Mouse (Mus musculus) cerebellum, adult 2 months (tissue): ENCODE measurements around the gene Dcun1d4. TPM values are rescaled to one million over a fixed set of nuclear protein-coding genes. Genes with fewer than 3 reads are reported as not detected.

ENCODE experiments used
- DNase-seq, 2 experiments: peaks; one replicate each; pipeline ENCODE4 v3.0.0; 2021
- H3K27ac ChIP-seq: fragments of 200-500 bp; 2 replicates; pipeline ENCODE4 v1.5.1; 2012; ENCODE audit warnings: low read length, control low read depth, inconsistent platforms; ENCODE audit not compliant: insufficient read depth
- H3K27me3 ChIP-seq: fragments of 200-500 bp; 2 replicates; pipeline ENCODE4 v1.6.1; 2012; ENCODE audit warnings: inconsistent platforms, mild to moderate bottlenecking, low read length, moderate library complexity; ENCODE audit not compliant: control insufficient read depth, insufficient read depth
- H3K4me1 ChIP-seq: fragments of 200-500 bp; 2 replicates; pipeline ENCODE4 v1.6.1; 2011; ENCODE audit warnings: low read length; ENCODE audit not compliant: control insufficient read depth, insufficient read depth
- H3K4me3 ChIP-seq: fragments of 200-500 bp; replicated peaks from 2 replicates; pipeline ENCODE3; 2011; ENCODE audit warnings: mild to moderate bottlenecking, low read depth, low read length, control low read depth; ENCODE audit not compliant: insufficient read depth
- CTCF ChIP-seq: fragments of 200-500 bp; IDR thresholded peaks from 2 replicates; pipeline ENCODE4 v1.5.1; 2011; ENCODE audit warnings: low read depth, mild to moderate bottlenecking, control low read depth, low read length, moderate library complexity, borderline replicate concordance; ENCODE audit not compliant: insufficient read depth
- POLR2A ChIP-seq: fragments of 200-500 bp; IDR thresholded peaks from 2 replicates; pipeline ENCODE4 v1.6.1; 2011; ENCODE audit warnings: low read length, control low read depth, borderline replicate concordance; ENCODE audit not compliant: insufficient read depth
- WGBS: fragments of 180-500 bp; shearing (Covaris S2); methylation state at CpG from one replicate; pipeline ENCODE4 v1.1.7; 2018; 5-methylcytosine and 5-hydroxymethylcytosine counted together
- polyA plus RNA-seq: library from polyadenylated mRNA; depleted of rRNA; stranded (reverse); fragments of >200 nt; gene quantifications from 2 replicates; pipeline ENCODE4 v1.2.3, GENCODE M21; 2012

The Dcun1d4 gene
- polyA plus RNA-seq, 1 experiment, result 41.7 TPM

GRCm38 (mm10) chr5:73523227-73523626 is 42.4 kb downstream of the Dcun1d4 start:
- no peak overlapping the region for H3K4me3 ChIP-seq
- peaks cover 3% of the 10 kb centered on the region; the same call in 1 of the 2 replicates for H3K4me1 ChIP-seq
- WGBS, result 88% methylated on average over 10 of the region's 10 CpGs
- no peak for DNase-seq
- TF ChIP-seq CTCF (no peak), POLR2A (no peak)
- H3K27me3 ChIP-seq, result no peaks in the 10 kb centered on the region
- H3K27ac ChIP-seq, result no peak overlapping the region

DNA sequence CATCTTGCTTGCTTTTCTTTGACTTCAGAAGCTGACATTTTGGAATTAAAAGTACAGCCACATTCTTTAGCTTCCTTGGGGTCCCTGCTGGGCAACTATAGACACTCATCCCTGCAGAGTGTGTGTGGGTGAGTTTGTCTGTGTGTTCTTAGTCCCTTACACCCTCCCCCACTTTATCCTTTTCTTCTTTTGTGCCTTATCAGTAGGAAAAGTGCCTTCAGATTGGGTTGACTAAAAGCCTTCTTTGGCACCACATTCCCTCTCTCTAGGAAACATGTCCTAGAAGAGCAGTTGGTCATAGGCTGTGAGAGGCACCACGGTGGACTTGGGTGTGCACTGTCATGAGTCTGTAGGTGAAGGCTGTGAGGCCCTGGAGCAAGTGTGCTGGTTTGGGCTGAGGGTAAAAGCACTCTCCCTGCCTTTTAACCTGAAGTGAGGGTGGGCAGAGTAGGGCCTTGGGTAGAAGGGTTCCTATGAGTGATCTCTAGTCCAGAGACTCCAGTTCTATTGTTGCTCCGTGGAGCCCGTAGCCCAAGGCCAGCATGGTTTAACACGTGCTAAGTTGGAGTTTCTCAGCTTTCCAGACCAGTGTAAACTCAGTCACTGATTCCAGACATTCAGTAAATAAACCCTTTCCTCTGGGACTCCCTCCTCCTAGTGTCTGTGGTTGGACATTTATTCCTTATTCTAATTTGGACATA is 43.6 kb downstream of the Dcun1d4 start:
- DNase-seq, result no peak
- WGBS, result 89% methylated on average over 4 of the region's 4 CpGs
- Histone ChIP-seq H3K4me3 (no peak overlapping the region), H3K27me3 (no peaks in the 10 kb centered on the region), H3K4me1 (no peaks in the 10 kb centered on the region), H3K27ac (no peak overlapping the region)
- no peak for TF ChIP-seq CTCF
- no peak for TF ChIP-seq POLR2A

DNA sequence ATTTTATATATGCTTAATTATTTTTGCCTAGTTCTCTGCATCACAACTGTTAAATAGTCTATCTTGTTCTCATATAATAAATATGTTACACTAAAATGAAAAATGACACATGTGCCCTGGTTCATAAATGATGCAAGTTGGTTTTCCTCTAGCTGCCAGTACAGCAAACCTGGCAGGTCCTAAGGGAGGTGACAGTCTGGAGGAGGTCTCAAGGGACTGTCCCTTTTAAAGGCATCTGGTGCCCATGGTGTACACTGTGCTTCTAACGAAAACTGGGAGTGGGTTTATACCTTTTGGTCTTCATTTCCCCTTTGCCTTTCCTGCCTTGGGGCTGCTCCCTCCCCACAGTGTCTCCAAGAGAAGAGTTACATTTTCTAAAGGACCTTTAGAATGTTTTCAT is 51.4 kb downstream of the Dcun1d4 start:
- no peak overlapping the region for H3K27ac ChIP-seq
- TF ChIP-seq CTCF, result no peak
- no peak for TF ChIP-seq POLR2A
- DNase-seq, result no peak
- 45% methylated on average over 1 of the region's 1 CpGs for WGBS
- H3K4me1 ChIP-seq, result no peaks in the 10 kb centered on the region
- no peak overlapping the region for H3K4me3 ChIP-seq
- H3K27me3 ChIP-seq, result no peaks in the 10 kb centered on the region

GRCm38 (mm10) chr5:73532879-73533278 is 52.1 kb downstream of the Dcun1d4 start:
- Histone ChIP-seq H3K4me1 (no peaks in the 10 kb centered on the region), H3K4me3 (no peak overlapping the region), H3K27me3 (no peaks in the 10 kb centered on the region), H3K27ac (no peak overlapping the region)
- 85% methylated on average over 9 of the region's 9 CpGs for WGBS
- no peak for DNase-seq
- TF ChIP-seq CTCF, result no peak
- no peak for TF ChIP-seq POLR2A

- no peak for DNase-seq
- 90% methylated on average over 12 of the region's 12 CpGs for WGBS
- Histone ChIP-seq H3K27me3 (no peaks in the 10 kb centered on the region), H3K4me3 (no peak overlapping the region), H3K27ac (no peak overlapping the region), H3K4me1 (no peaks in the 10 kb centered on the region)
- TF ChIP-seq CTCF (no peak), POLR2A (no peak)
These were observed 56.9 kb downstream of the Dcun1d4 start for GRCm38 (mm10) chr5:73537669-73538068.

DNA sequence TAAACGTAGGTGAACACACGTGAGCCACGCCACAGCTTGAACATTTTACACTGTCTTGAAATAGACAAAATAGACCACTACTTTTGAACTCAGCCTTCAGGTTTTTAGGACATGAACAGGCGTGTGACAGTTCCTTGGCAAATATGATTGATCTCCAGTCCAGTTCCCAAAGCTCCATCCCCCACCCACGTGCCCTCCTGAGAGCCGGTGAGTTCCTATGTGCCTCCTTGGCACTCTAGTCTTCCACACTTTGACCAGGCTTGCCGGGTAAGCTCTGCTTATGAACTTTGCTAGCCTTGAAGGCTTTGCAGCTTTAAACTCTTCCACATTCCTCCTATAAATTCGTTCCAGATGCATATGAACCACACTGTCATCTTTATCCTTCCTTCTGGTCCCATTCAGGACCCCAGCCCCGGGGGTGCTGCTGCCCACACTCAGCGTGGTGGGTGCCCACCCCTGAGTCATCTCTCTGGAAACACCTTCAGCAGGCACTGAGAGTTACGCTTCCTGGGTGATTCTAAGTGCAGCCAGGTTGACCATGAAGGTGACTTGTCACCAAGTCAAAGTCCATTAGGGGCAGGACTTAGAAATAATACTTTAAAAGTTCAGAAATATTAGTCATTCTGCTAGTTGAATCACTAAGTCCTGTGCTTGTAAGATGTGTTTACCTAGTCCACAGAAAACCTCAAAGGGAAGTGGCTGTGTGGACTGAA is 57.9 kb downstream of the Dcun1d4 start:
- 69% methylated on average over 11 of the region's 11 CpGs for WGBS
- no peak overlapping the region for H3K4me3 ChIP-seq
- no peak overlapping the region for H3K27ac ChIP-seq
- no peaks in the 10 kb centered on the region for H3K4me1 ChIP-seq
- TF ChIP-seq CTCF (no peak), POLR2A (no peak)
- no peak for DNase-seq
- no peaks in the 10 kb centered on the region for H3K27me3 ChIP-seq

GRCm38 (mm10) chr5:73539848-73540510 is 59.2 kb downstream of the Dcun1d4 start:
- TF ChIP-seq POLR2A (no peak), CTCF (peak; percentile 75)
- peak; percentile 30 to 48 for DNase-seq
- Histone ChIP-seq H3K27ac (no peak overlapping the region), H3K4me1 (no peaks in the 10 kb centered on the region), H3K4me3 (no peak overlapping the region), H3K27me3 (no peaks in the 10 kb centered on the region)
- 64% methylated on average over 6 of the region's 6 CpGs for WGBS
